Mouse (Mus musculus) cortical plate, adult 2 months (tissue): ENCODE data around the gene Zranb3. TPM values are rescaled to one million over a fixed set of nuclear protein-coding genes. Genes with fewer than 3 reads are reported as not detected.

ENCODE experiments used
- H3K27ac ChIP-seq: fragments of 200-500 bp; 2 replicates; pipeline ENCODE4 v1.5.1; 2012; ENCODE audit warnings: low read length, control low read depth, inconsistent platforms; ENCODE audit not compliant: insufficient read depth
- H3K4me1 ChIP-seq: fragments of 200-500 bp; 2 replicates; pipeline ENCODE4 v1.6.1; 2011; ENCODE audit warnings: low read length; ENCODE audit not compliant: control insufficient read depth, insufficient read depth
- H3K4me3 ChIP-seq: fragments of 200-500 bp; 2 replicates; pipeline ENCODE4 v1.5.1; 2011; ENCODE audit warnings: mild to moderate bottlenecking, low read length, control low read depth; ENCODE audit not compliant: insufficient read depth
- CTCF ChIP-seq: fragments of 200-500 bp; IDR thresholded peaks from 2 replicates; pipeline ENCODE4 v1.5.1; 2011; ENCODE audit warnings: mild to moderate bottlenecking, control low read depth, low read length; ENCODE audit not compliant: insufficient read depth; ENCODE audit errors: extremely low read depth
- POLR2A ChIP-seq: fragments of 200-500 bp; IDR thresholded peaks from 2 replicates; pipeline ENCODE4 v1.6.1; 2011; ENCODE audit warnings: mild to moderate bottlenecking, low read length, control low read depth; ENCODE audit not compliant: insufficient read depth; ENCODE audit errors: extremely low read depth
- polyA plus RNA-seq: library from polyadenylated mRNA; depleted of rRNA; stranded (reverse); fragments of >200 nt; gene quantifications from 2 replicates; pipeline ENCODE4 v1.2.3, GENCODE M21; 2012

Zranb3 gene
- polyA plus RNA-seq, 1 experiment: 5.5 TPM

GRCm38 (mm10) chr1:127982268-127982667, 120.6 kb downstream of the Zranb3 start:
- no peak overlapping the region for H3K4me3 ChIP-seq
- H3K4me1 ChIP-seq: no peaks in the 10 kb centered on the region
- no peak overlapping the region for H3K27ac ChIP-seq
- TF ChIP-seq POLR2A: no peak
- TF ChIP-seq CTCF: no peak

GRCm38 (mm10) chr1:127980911-127981559, 121.8 kb downstream of the Zranb3 start:
- Histone ChIP-seq H3K27ac (no peak overlapping the region), H3K4me3 (no peak overlapping the region), H3K4me1 (peaks cover 3% of the 10 kb centered on the region)
- no peak for TF ChIP-seq CTCF
- TF ChIP-seq POLR2A: no peak

- H3K4me1 ChIP-seq: peaks cover 7% of the 10 kb centered on the region
- no peak overlapping the region for H3K4me3 ChIP-seq
- TF ChIP-seq POLR2A (no peak), CTCF (no peak)
- no peak overlapping the region for H3K27ac ChIP-seq
Measured at GRCm38 (mm10) chr1:127978125-127978524, 124.7 kb downstream of the Zranb3 start.

- Histone ChIP-seq H3K4me3 (no peak overlapping the region), H3K27ac (peak overlapping the region; percentile 90), H3K4me1 (peaks cover 7% of the 10 kb centered on the region)
- TF ChIP-seq CTCF: no peak
- TF ChIP-seq POLR2A: no peak
Measured at GRCm38 (mm10) chr1:127976106-127976505, 126.7 kb downstream of the Zranb3 start.

- H3K4me3 ChIP-seq: no peak overlapping the region
- H3K4me1 ChIP-seq: peaks cover 7% of the 10 kb centered on the region
- no peak for TF ChIP-seq CTCF
- TF ChIP-seq POLR2A: no peak
- peak overlapping the region; percentile 90 for H3K27ac ChIP-seq
Measured at GRCm38 (mm10) chr1:127975676-127976075, 127.2 kb downstream of the Zranb3 start.

- Histone ChIP-seq H3K4me3 (no peak overlapping the region), H3K4me1 (peaks cover 7% of the 10 kb centered on the region), H3K27ac (peak overlapping the region; percentile 70)
- TF ChIP-seq POLR2A (no peak), CTCF (no peak)
Measured at GRCm38 (mm10) chr1:127974082-127974481, 128.8 kb downstream of the Zranb3 start.

- TF ChIP-seq CTCF (no peak), POLR2A (no peak)
- H3K27ac ChIP-seq: no peak overlapping the region
- H3K4me1 ChIP-seq: peaks cover 3% of the 10 kb centered on the region
- no peak overlapping the region for H3K4me3 ChIP-seq
Measured at GRCm38 (mm10) chr1:127970870-127971269, 132.0 kb downstream of the Zranb3 start.

- Histone ChIP-seq H3K4me3 (no peak overlapping the region), H3K4me1 (peaks cover 8% of the 10 kb centered on the region; the same call in 1 of the 2 replicates), H3K27ac (no peak overlapping the region)
- TF ChIP-seq POLR2A: no peak
- no peak for TF ChIP-seq CTCF
Measured at GRCm38 (mm10) chr1:127963326-127963725, 139.5 kb downstream of the Zranb3 start.

- Histone ChIP-seq H3K27ac (no peak overlapping the region), H3K4me3 (no peak overlapping the region), H3K4me1 (peaks cover 8% of the 10 kb centered on the region; the same call in 1 of the 2 replicates)
- TF ChIP-seq CTCF: no peak
- no peak for TF ChIP-seq POLR2A
Measured at GRCm38 (mm10) chr1:127961140-127961539, 141.7 kb downstream of the Zranb3 start.

- TF ChIP-seq POLR2A: no peak
- no peak for TF ChIP-seq CTCF
- Histone ChIP-seq H3K4me3 (no peak overlapping the region), H3K27ac (peak overlapping the region; percentile 22)
Measured at GRCm38 (mm10) chr1:127959312-127959718, 143.5 kb downstream of the Zranb3 start.

More at GRCm38 (mm10) chr1:127959312-127959718, 143.5 kb downstream of the Zranb3 start:
- peaks cover 8% of the 10 kb centered on the region; the same call in 1 of the 2 replicates for H3K4me1 ChIP-seq
